Mouse (Mus musculus) megakaryocyte, embryonic 14.5 days (primary cell): ENCODE results near the gene Cd300ld5. TPM values are rescaled to one million over a fixed set of nuclear protein-coding genes. Genes with fewer than 3 reads are reported as not detected.
A peak's percentile ranks its signal among the peaks of the same experiment; 100 is the strongest.
"Not testable (repeated sequence)": the region's sequence is repeated elsewhere in the genome, so short reads cannot be mapped to it uniquely, and the experiment has no call there.

Source experiments
- H3K27me3 ChIP-seq: replicated peaks from 2 replicates; pipeline ENCODE3; 2012; ENCODE audit warnings: inconsistent platforms
- H3K36me3 ChIP-seq: replicated peaks from 2 replicates; pipeline ENCODE3; 2012; ENCODE audit warnings: low read length, inconsistent platforms, mixed read lengths
- H3K4me1 ChIP-seq: 2 replicates; pipeline ENCODE4 v1.6.1; 2012; ENCODE audit warnings: inconsistent platforms
- H3K4me3 ChIP-seq: replicated peaks from 2 replicates; pipeline ENCODE3; 2012; ENCODE audit warnings: moderate library complexity, mild to moderate bottlenecking, inconsistent platforms
- H3K9me3 ChIP-seq: 2 replicates; pipeline ENCODE4 v1.6.1; 2012; ENCODE audit warnings: inconsistent platforms
- FLI1 ChIP-seq: IDR thresholded peaks from 2 replicates; pipeline ENCODE4 v1.6.1; 2012; ENCODE audit warnings: low read length, inconsistent platforms, mixed read lengths
- GATA1 ChIP-seq: IDR thresholded peaks from 3 replicates; pipeline ENCODE4 v1.6.1; 2012; ENCODE audit warnings: mixed read lengths, low read length, inconsistent platforms, borderline replicate concordance
- polyA plus RNA-seq: library from polyadenylated mRNA; stranded (reverse); fragments of >175 nt; gene quantifications from 2 replicates; pipeline ENCODE4 v1.2.3, GENCODE M21; 2012; ENCODE audit warnings: low replicate concordance; ENCODE audit not compliant: insufficient read depth

Gene Cd300ld5
- not detected in 2 replicates for polyA plus RNA-seq

DNA sequence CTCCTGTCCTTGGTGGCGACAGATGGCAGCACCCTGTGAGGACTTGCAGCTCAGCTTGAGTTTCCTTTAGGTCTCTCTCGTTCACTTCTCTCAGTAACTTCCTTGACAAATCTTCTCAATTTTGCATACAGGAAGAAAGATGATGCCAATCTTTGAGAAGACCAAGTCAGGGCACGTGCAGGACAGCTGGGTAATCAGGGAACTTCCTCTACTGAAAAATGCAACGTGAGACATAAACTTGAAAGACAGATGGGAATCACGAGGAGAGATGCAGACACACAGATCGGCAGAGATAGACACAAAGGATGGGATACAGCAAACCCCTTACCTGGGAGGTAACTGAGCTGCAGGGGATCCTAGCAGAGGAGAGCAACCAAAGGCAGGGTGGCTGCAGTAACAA is at the start of gene Cd300ld5:
TSS of gene Cd300ld5 (minus strand) at position 101 of the 400 bp plus-strand sequence.
- not testable (repeated sequence) for H3K4me3 ChIP-seq, H3K9me3 ChIP-seq, H3K27me3 ChIP-seq, H3K4me1 ChIP-seq, H3K36me3 ChIP-seq

DNA sequence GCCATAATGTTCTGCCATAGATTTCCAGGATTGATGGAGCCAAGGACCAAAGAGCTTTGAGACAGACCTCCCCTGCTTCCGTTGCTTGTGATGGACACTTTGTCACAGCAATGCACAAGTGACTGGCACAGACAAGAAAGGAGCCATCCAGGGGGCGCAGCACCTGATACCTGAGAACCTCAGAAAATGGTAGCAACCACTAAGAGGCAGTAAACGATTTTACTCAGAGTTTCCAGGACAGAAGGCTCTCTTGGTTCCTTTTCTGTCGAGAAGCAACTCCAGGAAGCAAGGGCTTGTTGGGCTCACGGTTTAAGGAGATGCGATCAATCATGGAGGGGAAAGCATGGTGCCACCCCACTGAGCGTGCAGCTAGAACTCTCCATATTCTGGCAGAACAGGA is 48.6 kb upstream of the Cd300ld5 start:
- H3K36me3 ChIP-seq, result no peaks in the 10 kb centered on the region
- H3K4me3 ChIP-seq, result no peak overlapping the region
- TF ChIP-seq GATA1, result no peak
- TF ChIP-seq FLI1, result no peak
- peaks cover 14% of the 10 kb centered on the region for H3K9me3 ChIP-seq
- H3K4me1 ChIP-seq, result peaks cover 15% of the 10 kb centered on the region
- peaks cover 55% of the 10 kb centered on the region for H3K27me3 ChIP-seq

DNA sequence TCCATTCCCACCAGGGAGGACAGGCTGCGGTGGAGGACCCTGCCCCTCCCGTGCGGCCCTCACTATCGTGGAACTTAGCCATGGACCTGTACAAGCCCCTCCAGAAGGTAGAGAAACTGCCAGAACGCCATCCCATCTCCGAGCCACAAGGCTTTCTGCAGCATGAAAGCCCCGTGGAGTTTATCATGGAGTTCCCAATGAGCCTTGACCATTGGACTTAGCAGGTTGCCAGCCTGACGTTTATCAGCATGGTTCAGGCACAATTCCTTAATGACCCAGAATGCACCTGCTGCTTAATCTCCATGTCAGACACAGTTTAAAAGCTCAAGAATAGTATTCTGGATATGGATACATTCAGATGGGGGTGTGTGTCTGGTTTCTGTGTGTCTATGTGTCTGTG is 47.5 kb upstream of the Cd300ld5 start:
- Histone ChIP-seq H3K9me3 (peaks cover 3% of the 10 kb centered on the region), H3K4me3 (no peak overlapping the region), H3K27me3 (peaks cover 44% of the 10 kb centered on the region), H3K4me1 (peaks cover 21% of the 10 kb centered on the region), H3K36me3 (no peaks in the 10 kb centered on the region)
- TF ChIP-seq GATA1 (no peak), FLI1 (no peak)

DNA sequence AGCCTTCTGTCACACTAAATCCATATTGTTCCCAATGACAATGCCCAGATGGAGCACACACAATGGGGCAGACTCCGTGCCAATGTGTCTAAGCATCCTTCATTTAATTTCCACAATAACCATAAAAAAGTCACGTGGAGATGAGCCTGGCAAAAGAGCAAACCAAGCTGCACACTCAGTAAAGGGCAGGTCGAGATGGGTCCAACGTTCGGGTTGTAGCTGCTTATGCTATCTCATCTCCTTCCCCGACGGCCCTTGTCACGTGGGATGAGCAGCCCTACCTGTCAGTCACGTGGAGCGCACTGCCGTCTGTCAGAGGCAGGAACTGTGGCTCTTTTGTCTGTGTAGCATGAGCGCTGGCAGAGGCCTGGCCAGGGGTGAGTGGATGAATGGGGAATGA is 47.0 kb upstream of the Cd300ld5 start:
- no peaks in the 10 kb centered on the region for H3K36me3 ChIP-seq
- no peak overlapping the region for H3K4me3 ChIP-seq
- H3K4me1 ChIP-seq, result peaks cover 22% of the 10 kb centered on the region
- no peak for TF ChIP-seq GATA1
- no peak for TF ChIP-seq FLI1
- H3K27me3 ChIP-seq, result peaks cover 41% of the 10 kb centered on the region
- H3K9me3 ChIP-seq, result 0 out of 2 replicates have a peak, but pooled peaks cover 2% of the 10 kb centered on the region

DNA sequence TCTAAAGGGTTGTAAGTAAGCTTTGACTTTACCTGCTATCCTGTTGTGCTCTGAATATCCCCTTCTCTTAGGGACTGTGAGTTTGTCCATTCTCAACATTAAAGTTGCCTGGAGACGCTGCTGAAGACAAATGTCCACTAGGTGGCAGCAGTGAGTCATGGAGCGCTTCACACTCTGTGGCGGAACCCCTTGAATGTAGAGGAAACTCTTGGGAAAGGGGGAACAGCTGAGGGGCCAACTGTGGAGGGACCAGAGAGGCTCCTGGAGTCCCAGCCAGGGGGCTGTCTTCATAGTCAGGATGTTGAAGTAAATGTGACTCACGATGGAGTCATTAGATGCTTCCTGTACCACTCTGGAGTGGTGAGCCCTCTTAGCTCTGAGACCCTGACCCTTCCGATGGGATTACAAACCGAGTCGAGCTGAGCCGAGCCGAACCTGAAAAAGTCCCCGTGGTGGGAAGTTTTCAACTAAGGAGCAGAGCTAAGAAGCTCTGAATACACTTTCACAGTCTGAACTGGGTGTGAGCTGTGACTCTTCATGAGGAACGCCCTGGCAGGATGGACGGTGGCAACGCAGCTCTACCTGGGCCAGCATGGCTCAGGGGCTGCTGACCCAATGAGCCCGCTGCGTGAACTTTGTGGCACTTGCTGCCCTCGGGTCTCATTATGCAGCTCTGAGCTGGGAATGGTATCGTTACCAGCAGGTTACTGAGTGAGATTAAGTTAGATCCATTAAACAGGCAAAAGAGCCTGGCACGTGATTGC is 46.0 kb upstream of the Cd300ld5 start:
- H3K4me3 ChIP-seq, result no peak overlapping the region
- TF ChIP-seq GATA1 (no peak), FLI1 (no peak)
- H3K36me3 ChIP-seq, result no peaks in the 10 kb centered on the region
- H3K27me3 ChIP-seq, result peaks cover 40% of the 10 kb centered on the region
- peaks cover 9% of the 10 kb centered on the region for H3K9me3 ChIP-seq
- H3K4me1 ChIP-seq, result peaks cover 33% of the 10 kb centered on the region

DNA sequence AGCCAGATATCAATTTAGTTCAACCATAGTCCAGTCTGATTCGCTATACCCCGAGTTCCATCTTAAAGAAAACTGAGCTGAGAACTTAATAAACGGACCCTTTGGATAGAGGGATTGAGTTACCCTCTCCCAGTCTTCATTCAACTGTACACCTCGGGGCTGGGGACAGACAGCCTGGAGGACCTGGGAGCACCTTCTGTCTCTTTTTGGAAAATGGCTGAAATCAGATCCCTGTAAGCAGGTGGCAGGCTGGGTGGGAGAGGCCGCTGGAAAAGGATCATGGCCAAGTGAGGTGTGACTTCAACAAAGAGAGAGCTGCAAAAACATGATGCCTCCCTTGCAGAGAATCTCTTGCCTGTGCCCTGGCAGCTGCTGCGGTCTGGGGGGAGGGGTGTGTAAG is 44.6 kb upstream of the Cd300ld5 start:
- H3K9me3 ChIP-seq, result peaks cover 9% of the 10 kb centered on the region
- no peaks in the 10 kb centered on the region for H3K36me3 ChIP-seq
- peaks cover 46% of the 10 kb centered on the region for H3K4me1 ChIP-seq
- no peak overlapping the region for H3K4me3 ChIP-seq
- peaks cover 41% of the 10 kb centered on the region for H3K27me3 ChIP-seq
- no peak for TF ChIP-seq GATA1

DNA sequence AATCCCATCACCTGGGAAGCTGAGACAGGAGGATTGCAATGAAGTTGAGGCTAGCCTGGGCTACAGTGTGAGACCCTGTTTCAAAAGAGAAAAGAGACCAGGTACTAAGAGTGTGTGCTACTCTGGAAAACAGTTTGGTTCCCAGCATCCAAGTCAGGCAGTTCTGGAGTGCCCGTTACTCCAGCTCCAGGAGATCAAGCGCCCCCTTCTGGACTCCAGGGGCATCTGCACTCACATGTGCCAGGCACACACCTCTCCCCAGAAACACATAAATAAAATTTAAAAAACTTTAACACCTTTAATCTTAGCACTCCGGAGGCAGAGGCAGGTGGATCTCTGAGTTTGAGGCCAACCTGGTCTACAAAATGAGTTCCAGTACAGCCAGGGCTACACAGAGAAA is 43.8 kb upstream of the Cd300ld5 start:
- no peak for TF ChIP-seq FLI1
- no peak for TF ChIP-seq GATA1
- Histone ChIP-seq H3K4me1 (peaks cover 53% of the 10 kb centered on the region), H3K4me3 (no peak overlapping the region), H3K27me3 (peaks cover 37% of the 10 kb centered on the region), H3K9me3 (peaks cover 9% of the 10 kb centered on the region), H3K36me3 (no peaks in the 10 kb centered on the region)

DNA sequence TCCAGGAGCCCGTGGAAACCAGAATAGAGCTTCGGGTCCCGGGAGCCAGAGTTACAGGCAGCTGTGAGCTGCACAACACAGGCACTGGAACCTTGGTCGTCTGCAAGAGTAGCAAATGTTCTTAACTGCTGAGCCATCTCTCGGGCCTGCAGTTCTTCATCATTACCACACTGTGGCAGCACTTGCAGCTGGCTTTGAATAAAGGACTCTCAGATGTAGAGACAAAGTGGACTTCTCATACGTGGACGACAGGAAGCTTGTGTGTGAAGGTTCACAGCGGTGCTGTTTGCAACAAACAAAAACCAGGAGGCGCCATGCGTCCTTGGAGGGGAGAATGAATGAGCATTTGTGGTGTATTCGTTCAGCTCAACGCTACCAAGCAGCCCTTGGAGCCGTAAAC is 43.3 kb upstream of the Cd300ld5 start:
- H3K36me3 ChIP-seq, result no peaks in the 10 kb centered on the region
- H3K4me1 ChIP-seq, result peaks cover 58% of the 10 kb centered on the region
- peak overlapping the region; percentile 5 for H3K4me3 ChIP-seq
- H3K27me3 ChIP-seq, result peaks cover 32% of the 10 kb centered on the region
- peaks cover 9% of the 10 kb centered on the region for H3K9me3 ChIP-seq
- TF ChIP-seq GATA1, result no peak
- no peak for TF ChIP-seq FLI1

DNA sequence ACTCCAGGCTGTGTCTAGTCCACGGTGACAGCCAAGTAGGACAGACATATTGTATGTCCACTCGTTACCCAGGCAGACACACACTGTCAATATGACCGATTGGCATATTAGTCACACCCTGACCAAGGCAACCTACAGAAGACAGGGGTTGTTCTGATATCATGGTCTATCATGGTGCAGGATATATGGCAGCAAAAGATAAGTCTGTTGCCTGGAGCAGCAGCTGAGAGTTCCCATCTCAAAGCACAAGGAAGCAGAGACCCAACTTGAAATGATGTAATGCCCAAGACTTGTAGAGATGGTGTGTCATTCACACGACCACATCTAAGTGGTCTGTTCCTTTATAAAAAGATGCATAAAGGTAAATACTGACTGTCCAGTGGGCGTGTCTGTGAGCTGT is 41.1 kb upstream of the Cd300ld5 start:
- Histone ChIP-seq H3K27me3 (peaks cover 27% of the 10 kb centered on the region), H3K9me3 (peaks cover 16% of the 10 kb centered on the region)
- TF ChIP-seq GATA1 (no peak), FLI1 (no peak)

DNA sequence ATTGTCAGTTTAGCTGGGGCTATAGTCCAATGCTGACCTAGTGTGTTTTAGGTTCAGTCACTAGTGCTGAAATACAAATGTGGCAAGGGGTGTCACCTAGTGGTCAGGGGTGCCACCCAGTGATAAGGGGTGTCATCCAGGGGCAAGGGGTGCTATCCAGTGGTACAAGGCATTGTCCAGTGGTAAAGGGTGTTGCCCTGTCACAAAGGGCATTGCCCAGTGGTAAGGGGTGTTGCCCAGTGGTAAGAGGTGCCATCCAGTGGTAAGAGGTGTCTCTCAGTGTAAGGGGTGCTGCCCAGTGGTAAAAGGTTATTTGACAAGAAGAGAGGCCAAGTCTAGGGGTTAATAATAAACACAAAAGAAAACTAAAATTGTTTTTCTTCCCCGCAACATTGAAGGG is 39.9 kb upstream of the Cd300ld5 start:
- H3K4me1 ChIP-seq, result peaks cover 80% of the 10 kb centered on the region
- H3K4me3 ChIP-seq, result no peak overlapping the region
- TF ChIP-seq FLI1 (no peak), GATA1 (no peak)
- no peaks in the 10 kb centered on the region for H3K36me3 ChIP-seq
- peaks cover 30% of the 10 kb centered on the region for H3K27me3 ChIP-seq
- peaks cover 16% of the 10 kb centered on the region for H3K9me3 ChIP-seq

More for the DNA sequence above, 41.1 kb upstream of the Cd300ld5 start:
- H3K36me3 ChIP-seq, result no peaks in the 10 kb centered on the region
- peak overlapping the region; percentile 12 for H3K4me3 ChIP-seq
- peaks cover 74% of the 10 kb centered on the region for H3K4me1 ChIP-seq
